Mouse (Mus musculus) E14TG2a.4 (cell line): ENCODE results near the gene Dync1i1.
A peak's percentile ranks its signal among the peaks of the same experiment; 100 is the strongest.
"Not testable (repeated sequence)": the region's sequence is repeated elsewhere in the genome, so short reads cannot be mapped to it uniquely, and the experiment has no call there.

ENCODE experiments used
- H3K27me3 ChIP-seq: 2 replicates; pipeline ENCODE4 v1.6.1; 2014; ENCODE audit warnings: low read length, control low read depth; ENCODE audit not compliant: insufficient read depth
- H3K36me3 ChIP-seq: 2 replicates; pipeline ENCODE4 v1.6.1; 2014; ENCODE audit warnings: low read length, control low read depth; ENCODE audit not compliant: insufficient read depth
- H3K4me1 ChIP-seq: replicated peaks from 2 replicates; pipeline ENCODE4 v1.6.1; 2014; ENCODE audit warnings: low read depth, low read length, control low read depth
- H3K4me3 ChIP-seq: replicated peaks from 2 replicates; pipeline ENCODE4 v1.5.1; 2014; ENCODE audit warnings: mild to moderate bottlenecking, low read length
- H3K9me3 ChIP-seq: 2 replicates; pipeline ENCODE4 v1.6.1; 2014; ENCODE audit warnings: low read length, control low read depth
- CTCF ChIP-seq: conservative IDR thresholded peaks from 2 replicates; pipeline ENCODE4 v1.5.1; 2014; ENCODE audit warnings: low read length
- NANOG ChIP-seq: IDR thresholded peaks from 2 replicates; pipeline ENCODE4 v1.6.1; 2014; ENCODE audit warnings: borderline replicate concordance, low read length, mixed read lengths
- POU5F1 ChIP-seq: IDR thresholded peaks from 2 replicates; pipeline ENCODE4 v1.6.1; 2014; ENCODE audit warnings: low read length, borderline replicate concordance

Gene Dync1i1

DNA sequence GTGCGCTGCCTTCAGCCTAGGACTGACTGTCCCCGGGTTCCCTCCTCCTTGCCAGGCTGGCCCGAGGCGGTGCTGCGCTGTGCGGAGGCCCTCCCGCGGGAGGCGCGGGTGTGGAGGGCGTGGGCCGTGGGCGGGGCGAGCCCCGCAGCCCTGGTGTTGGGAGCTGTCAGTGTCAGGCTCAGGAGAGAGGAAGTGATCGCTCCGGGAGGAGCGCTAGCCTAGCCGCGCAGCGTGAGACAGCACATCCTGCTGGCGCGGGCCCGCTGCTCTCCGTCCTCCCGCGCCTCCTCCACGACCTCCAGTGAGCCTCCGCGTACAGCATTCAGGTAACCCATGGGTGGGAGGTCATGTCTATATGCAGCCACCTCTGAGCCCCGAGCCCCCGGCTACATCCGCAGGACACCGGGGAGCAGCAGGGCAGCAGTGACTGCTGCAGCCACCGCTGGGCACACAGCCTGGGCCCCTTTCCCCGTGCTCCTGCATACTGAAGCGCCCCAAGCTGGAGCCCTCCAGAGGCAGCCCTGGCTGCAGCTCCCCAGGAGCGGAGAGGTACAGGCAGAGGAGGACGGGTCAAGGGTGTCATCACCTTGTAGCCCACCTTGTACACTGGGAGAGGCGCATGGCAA, at the start of gene Dync1i1:
Dync1i1 (plus strand) TSS at position 29 of the 626 bp plus-strand sequence.
- peak within 1 kb of the TSS; percentile 76 for H3K4me3 ChIP-seq
- TF ChIP-seq POU5F1, result no peak
- no peak for TF ChIP-seq CTCF
- no peak for TF ChIP-seq NANOG

GRCm38 (mm10) chr6:5679738-5680137, 45.7 kb upstream of the Dync1i1 start:
- H3K4me3 ChIP-seq, result no peak overlapping the region

More for the DNA sequence above, at the start of gene Dync1i1:
- H3K9me3 ChIP-seq, result no peaks in the 10 kb centered on the region
- no peaks in the 10 kb centered on the region for H3K36me3 ChIP-seq
- peaks cover 35% of the 10 kb centered on the region for H3K4me1 ChIP-seq
- peaks cover 19% of the 10 kb centered on the region for H3K27me3 ChIP-seq

DNA sequence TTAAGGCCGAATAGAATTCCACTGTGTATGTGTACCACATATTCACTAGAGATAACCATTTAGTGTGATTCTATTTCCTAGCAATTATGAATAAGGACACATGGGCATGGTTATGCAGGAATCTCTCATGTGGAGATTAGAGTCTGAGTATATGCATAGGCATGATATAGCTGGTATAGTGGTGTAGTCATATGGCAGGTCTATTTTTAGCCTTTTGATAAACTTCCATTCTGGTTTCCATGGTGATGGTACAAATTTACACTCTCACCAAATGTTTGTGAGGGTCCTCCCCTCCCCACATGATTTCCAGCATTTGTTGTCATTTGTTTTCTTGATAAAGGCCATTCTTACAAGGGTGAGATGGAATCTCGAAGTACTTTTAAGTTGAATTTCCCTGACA, 23.6 kb upstream of the Dync1i1 start:
- Histone ChIP-seq H3K27me3 (peaks cover 13% of the 10 kb centered on the region), H3K9me3 (peaks cover 24% of the 10 kb centered on the region), H3K36me3 (no peaks in the 10 kb centered on the region), H3K4me1 (peaks cover 2% of the 10 kb centered on the region), H3K4me3 (no peak overlapping the region)
- no peak for TF ChIP-seq NANOG

More at GRCm38 (mm10) chr6:5679738-5680137, 45.7 kb upstream of the Dync1i1 start:
- Histone ChIP-seq H3K9me3 (peaks cover 27% of the 10 kb centered on the region), H3K4me1 (no peaks in the 10 kb centered on the region), H3K27me3 (no peaks in the 10 kb centered on the region), H3K36me3 (no peaks in the 10 kb centered on the region)
- TF ChIP-seq POU5F1 (no peak), NANOG (no peak), CTCF (no peak)

- H3K36me3 ChIP-seq, H3K4me3 ChIP-seq, H3K9me3 ChIP-seq: not testable (repeated sequence)
- peak; percentile 90 for TF ChIP-seq NANOG
- Histone ChIP-seq H3K4me1 (peaks cover 32% of the 10 kb centered on the region), H3K27me3 (peaks cover 13% of the 10 kb centered on the region)
Observed at GRCm38 (mm10) chr6:5707894-5708293, 17.5 kb upstream of the Dync1i1 start.

DNA sequence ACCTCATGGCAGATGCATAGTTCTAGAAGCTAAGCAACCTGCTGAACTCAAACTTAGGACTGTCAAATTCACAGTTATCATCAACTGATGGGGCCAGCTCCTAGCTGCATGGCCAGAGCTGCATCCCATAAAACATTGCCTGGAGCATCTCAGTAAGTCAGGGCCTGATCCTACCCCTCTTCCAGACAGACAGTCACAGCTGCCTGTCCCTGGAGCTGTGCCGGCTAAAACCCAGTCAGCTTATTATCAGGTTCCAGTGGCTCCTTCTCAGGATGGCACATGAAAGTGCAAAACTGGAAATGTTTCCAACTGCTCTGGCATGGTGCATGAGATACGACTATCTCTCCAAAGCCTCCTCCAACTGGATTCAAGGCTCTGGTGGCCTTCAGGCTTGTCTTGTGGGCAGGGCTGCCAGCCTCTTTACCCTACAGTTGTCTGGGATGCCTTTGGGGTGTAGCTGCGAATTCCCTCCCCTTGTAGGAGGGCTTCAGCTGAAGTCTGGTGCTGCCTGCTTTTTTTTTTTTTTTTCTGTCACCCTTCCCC, 15.3 kb upstream of the Dync1i1 start:
- no peaks in the 10 kb centered on the region for H3K36me3 ChIP-seq
- peaks cover 8% of the 10 kb centered on the region for H3K27me3 ChIP-seq
- H3K4me1 ChIP-seq, result peaks cover 32% of the 10 kb centered on the region
- TF ChIP-seq NANOG (no peak), CTCF (no peak), POU5F1 (no peak)
- no peaks in the 10 kb centered on the region for H3K9me3 ChIP-seq
- no peak overlapping the region for H3K4me3 ChIP-seq

DNA sequence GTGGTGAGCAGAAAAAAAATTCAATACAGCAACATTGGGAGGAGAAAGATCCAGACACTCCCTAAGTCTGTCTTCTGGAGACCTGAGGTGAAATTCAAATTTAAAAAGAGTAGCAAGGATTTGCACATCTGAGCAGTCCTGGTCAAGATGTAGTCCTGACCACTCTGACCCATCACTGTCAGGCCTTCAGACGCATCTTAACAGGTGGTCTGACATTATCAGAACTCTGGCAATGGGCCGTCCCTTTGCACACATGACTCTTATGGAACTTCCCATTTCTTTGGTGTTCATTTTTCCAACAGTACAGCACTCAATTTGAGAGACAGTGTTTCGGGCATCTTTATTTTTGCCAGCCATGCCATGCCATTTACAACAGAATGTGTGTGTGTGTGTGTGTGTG, 12.8 kb upstream of the Dync1i1 start:
- H3K4me1 ChIP-seq, result peaks cover 23% of the 10 kb centered on the region
- no peaks in the 10 kb centered on the region for H3K36me3 ChIP-seq
- H3K4me3 ChIP-seq, result no peak overlapping the region
- TF ChIP-seq CTCF, result no peak
- TF ChIP-seq POU5F1, result no peak
- no peak for TF ChIP-seq NANOG
- no peaks in the 10 kb centered on the region; the same call in 1 of the 2 replicates for H3K27me3 ChIP-seq
- no peaks in the 10 kb centered on the region for H3K9me3 ChIP-seq

DNA sequence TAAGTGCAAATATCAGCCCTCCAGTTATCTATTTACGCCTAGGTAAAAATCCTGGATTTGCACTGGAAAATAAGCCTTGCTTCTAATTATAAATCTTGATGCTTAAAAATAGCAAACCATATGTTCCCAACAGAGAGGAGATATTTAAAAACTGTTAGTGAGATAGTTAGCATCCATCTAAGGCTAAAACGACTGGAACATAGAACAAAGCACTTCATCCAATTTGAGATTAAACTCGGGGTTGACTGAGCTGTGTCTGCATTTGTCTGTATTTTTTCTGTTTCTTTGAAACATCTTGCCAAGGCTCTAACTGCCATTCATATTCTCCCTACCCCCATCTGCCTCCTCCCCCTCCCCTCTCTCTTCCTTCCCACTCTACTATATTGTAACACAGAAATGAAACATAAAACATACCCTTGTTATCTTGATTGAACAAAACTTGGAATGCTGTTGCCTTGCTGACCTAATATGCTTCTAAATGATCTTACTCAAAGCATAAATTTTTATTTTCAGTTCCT, 10.3 kb upstream of the Dync1i1 start:
- no peak for TF ChIP-seq NANOG
- TF ChIP-seq POU5F1, result no peak
- TF ChIP-seq CTCF, result no peak
- H3K4me3 ChIP-seq, result no peak overlapping the region
- H3K36me3 ChIP-seq, result no peaks in the 10 kb centered on the region
- peaks cover 5% of the 10 kb centered on the region for H3K4me1 ChIP-seq
- no peaks in the 10 kb centered on the region; the same call in 1 of the 2 replicates for H3K27me3 ChIP-seq
- H3K9me3 ChIP-seq, result no peaks in the 10 kb centered on the region

GRCm38 (mm10) chr6:5718955-5719354, 6.5 kb upstream of the Dync1i1 start:
- Histone ChIP-seq H3K27me3 (no peaks in the 10 kb centered on the region), H3K36me3 (no peaks in the 10 kb centered on the region), H3K4me3 (no peak overlapping the region), H3K4me1 (peaks cover 12% of the 10 kb centered on the region), H3K9me3 (no peaks in the 10 kb centered on the region)
- TF ChIP-seq NANOG, result no peak
- no peak for TF ChIP-seq POU5F1
- TF ChIP-seq CTCF, result no peak

DNA sequence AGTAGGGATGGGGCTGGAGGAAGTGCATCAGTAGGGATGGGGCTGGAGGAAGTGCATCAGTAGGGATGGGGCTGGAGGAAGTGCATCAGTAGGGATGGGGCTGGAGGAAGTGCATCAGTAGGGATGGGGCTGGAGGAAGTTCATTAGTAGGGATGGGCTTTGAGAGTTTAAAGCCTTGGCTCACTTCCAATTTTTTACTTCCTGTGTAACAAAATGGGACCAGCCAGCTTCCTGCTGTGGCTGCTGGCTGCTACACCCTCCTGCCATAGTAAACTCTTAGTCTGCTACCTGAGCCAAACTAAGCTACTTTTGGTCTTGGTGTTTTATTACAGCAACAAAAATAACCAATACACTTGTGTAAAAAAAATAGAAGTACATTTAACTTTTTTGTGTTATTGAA, 4.7 kb upstream of the Dync1i1 start:
- not testable (repeated sequence) for H3K9me3 ChIP-seq, H3K27me3 ChIP-seq, H3K36me3 ChIP-seq, H3K4me3 ChIP-seq
- H3K4me1 ChIP-seq, result peaks cover 20% of the 10 kb centered on the region
